Mouse (Mus musculus): ENCODE measurements around the gene Six1. TPM values are rescaled to one million over a fixed set of nuclear protein-coding genes. Genes with fewer than 3 reads are reported as not detected.
"Not testable (repeated sequence)": the region's sequence is repeated elsewhere in the genome, so short reads cannot be mapped to it uniquely, and the experiment has no call there.

Six1 gene
- polyA plus RNA-seq, 1 experiment from 2014 or later = 19.9 TPM

- DNase-seq (ENCODE audit: low read depth, low spot score) (no peak), ATAC-seq (no peak)
- no peak for TF ChIP-seq CTCF (IDR thresholded peaks at IDR 0.05)
- ChIA-PET POLR2A (no interaction called here), CTCF (no interaction called here)
- in situ Hi-C loops (cut with MboI; ENCODE audit: low pct_unique_long_range_greater_than_20kb) = no loop called here
- H3K27me3 ChIP-seq = no peaks in the 10 kb centered on the region
These were observed 22.4 kb downstream of the Six1 start for GRCm38 (mm10) chr12:73031315-73031714.

- no peaks in the 10 kb centered on the region for H3K27me3 ChIP-seq
- ATAC-seq (no peak), DNase-seq (ENCODE audit: low read depth, low spot score) (no peak)
- ChIA-PET CTCF (interaction anchor here (0.7 kb wide), 1 partner anchor 537 kb away, joined by 3 read pairs; no protein-coding TSS in a partner anchor), POLR2A (no interaction called here)
- in situ Hi-C loops (cut with MboI; ENCODE audit: low pct_unique_long_range_greater_than_20kb) = loop anchor here (5.0 kb wide), 1 partner anchor 492 kb away; no protein-coding TSS in a partner anchor
- TF ChIP-seq CTCF (IDR thresholded peaks at IDR 0.05) = no peak
These were observed 28.2 kb downstream of the Six1 start for GRCm38 (mm10) chr12:73025490-73025889.

GRCm38 (mm10) chr12:73020941-73021340 is 32.7 kb downstream of the Six1 start:
- in situ Hi-C loops (cut with MboI; ENCODE audit: low pct_unique_long_range_greater_than_20kb) = loop anchor here (5.0 to 25.0 kb wide), 2 partner anchors 431 to 666 kb away; no protein-coding TSS in a partner anchor
- peak; percentile 75 for TF ChIP-seq CTCF (IDR thresholded peaks at IDR 0.05)
- CTCF ChIA-PET = interaction anchor here (0.7 to 3.7 kb wide), 19 partner anchors 8 to 533 kb away, joined by 3 to 36 read pairs (median 4); no protein-coding TSS in a partner anchor
- ATAC-seq = no peak
- DNase-seq (ENCODE audit: low read depth, low spot score) = peak; percentile 7
- POLR2A ChIA-PET = interaction anchor here (1.2 kb wide), 1 partner anchor 26 kb away, joined by 3 read pairs; no protein-coding TSS in a partner anchor
- H3K27me3 ChIP-seq = no peaks in the 10 kb centered on the region

- TF ChIP-seq CTCF (IDR thresholded peaks at IDR 0.05) = no peak
- ATAC-seq (no peak), DNase-seq (ENCODE audit: low read depth, low spot score) (no peak)
- H3K27me3 ChIP-seq = no peaks in the 10 kb centered on the region
- ChIA-PET CTCF (interaction anchor here (0.7 to 3.7 kb wide), 16 partner anchors 9 to 533 kb away, joined by 3 to 36 read pairs (median 4); no protein-coding TSS in a partner anchor), POLR2A (interaction anchor here (1.2 kb wide), 1 partner anchor 26 kb away, joined by 3 read pairs; no protein-coding TSS in a partner anchor)
- in situ Hi-C loops (cut with MboI; ENCODE audit: low pct_unique_long_range_greater_than_20kb) = loop anchor here (5.0 to 25.0 kb wide), 2 partner anchors 432 to 667 kb away; no protein-coding TSS in a partner anchor
These were observed 33.3 kb downstream of the Six1 start for GRCm38 (mm10) chr12:73020422-73020821.

- no peak for TF ChIP-seq CTCF (IDR thresholded peaks at IDR 0.05)
- in situ Hi-C loops (cut with MboI; ENCODE audit: low pct_unique_long_range_greater_than_20kb) = loop anchor here (25.0 kb wide), 1 partner anchor 668 kb away; no protein-coding TSS in a partner anchor
- H3K27me3 ChIP-seq = no peaks in the 10 kb centered on the region
- ATAC-seq = no peak
- ChIA-PET CTCF (interaction anchor here (2.7 to 3.7 kb wide), 2 partner anchors 498 to 535 kb away, joined by 13 to 36 read pairs; no protein-coding TSS in a partner anchor), POLR2A (interaction anchor here (0.8 kb wide), 1 partner anchor 217 kb away, joined by 3 read pairs; no protein-coding TSS in a partner anchor)
- DNase-seq (ENCODE audit: low read depth, low spot score) = no peak
These were observed 34.8 kb downstream of the Six1 start for GRCm38 (mm10) chr12:73018838-73019237.

GRCm38 (mm10) chr12:73016171-73016570 is 37.5 kb downstream of the Six1 start:
- ChIA-PET CTCF (interaction anchor here (1.4 kb wide), 1 partner anchor 502 kb away, joined by 3 read pairs; no protein-coding TSS in a partner anchor), POLR2A (interaction anchor here (0.6 kb wide), 1 partner anchor 19 kb away, joined by 4 read pairs; no protein-coding TSS in a partner anchor)
- DNase-seq (ENCODE audit: low read depth, low spot score) (no peak), ATAC-seq (no peak)
- no peak for TF ChIP-seq CTCF (IDR thresholded peaks at IDR 0.05)
- in situ Hi-C loops (cut with MboI; ENCODE audit: low pct_unique_long_range_greater_than_20kb) = loop anchor here (25.0 kb wide), 1 partner anchor 671 kb away; no protein-coding TSS in a partner anchor
- no peaks in the 10 kb centered on the region for H3K27me3 ChIP-seq

GRCm38 (mm10) chr12:73014311-73014710 is 39.4 kb downstream of the Six1 start:
- no peaks in the 10 kb centered on the region for H3K27me3 ChIP-seq
- no peak for TF ChIP-seq CTCF (IDR thresholded peaks at IDR 0.05)
- POLR2A ChIA-PET = no interaction called here
- DNase-seq (ENCODE audit: low read depth, low spot score) = no peak
- in situ Hi-C loops (cut with MboI; ENCODE audit: low pct_unique_long_range_greater_than_20kb) = loop anchor here (25.0 kb wide), 1 partner anchor 673 kb away; no protein-coding TSS in a partner anchor
- CTCF ChIA-PET = no interaction called here
- no peak for ATAC-seq

- no peak for DNase-seq (ENCODE audit: low read depth, low spot score)
- no peaks in the 10 kb centered on the region for H3K27me3 ChIP-seq
- in situ Hi-C loops (cut with MboI; ENCODE audit: low pct_unique_long_range_greater_than_20kb) = loop anchor here (25.0 kb wide), 1 partner anchor 674 kb away; no protein-coding TSS in a partner anchor
- POLR2A ChIA-PET = no interaction called here
- CTCF ChIA-PET = interaction anchor here (1.4 kb wide), 1 partner anchor 165 kb away, joined by 3 read pairs; no protein-coding TSS in a partner anchor
- no peak for TF ChIP-seq CTCF (IDR thresholded peaks at IDR 0.05)
- ATAC-seq = no peak
These were observed 40.9 kb downstream of the Six1 start for GRCm38 (mm10) chr12:73012824-73013223.

- ChIA-PET CTCF (interaction anchor here (1.4 kb wide), 1 partner anchor 164 kb away, joined by 3 read pairs; no protein-coding TSS in a partner anchor), POLR2A (no interaction called here)
- in situ Hi-C loops (cut with MboI; ENCODE audit: low pct_unique_long_range_greater_than_20kb) = loop anchor here (25.0 kb wide), 1 partner anchor 675 kb away; no protein-coding TSS in a partner anchor
- ATAC-seq = no peak
- no peak for TF ChIP-seq CTCF (IDR thresholded peaks at IDR 0.05)
- H3K27me3 ChIP-seq = no peaks in the 10 kb centered on the region
- DNase-seq (ENCODE audit: low read depth, low spot score) = no peak
These were observed 41.4 kb downstream of the Six1 start for GRCm38 (mm10) chr12:73012136-73012785.

GRCm38 (mm10) chr12:73002903-73003302 is 50.8 kb downstream of the Six1 start:
- POLR2A ChIA-PET; H3K27me3 ChIP-seq; DNase-seq (ENCODE audit: low read depth, low spot score); CTCF ChIA-PET; ATAC-seq: not testable (repeated sequence)
- in situ Hi-C loops (cut with MboI; ENCODE audit: low pct_unique_long_range_greater_than_20kb) = loop anchor here (25.0 kb wide), 1 partner anchor 684 kb away; no protein-coding TSS in a partner anchor

- ATAC-seq; CTCF ChIA-PET; DNase-seq (ENCODE audit: low read depth, low spot score); H3K27me3 ChIP-seq; POLR2A ChIA-PET: not testable (repeated sequence)
- in situ Hi-C loops (cut with MboI; ENCODE audit: low pct_unique_long_range_greater_than_20kb) = loop anchor here (25.0 kb wide), 1 partner anchor 685 kb away; no protein-coding TSS in a partner anchor
These were observed 51.4 kb downstream of the Six1 start for GRCm38 (mm10) chr12:73002281-73002680.
